Mouse (Mus musculus) CH12.LX (cell line): ENCODE data around the gene Plcb1.

Source experiments
- HCFC1 ChIP-seq: IDR thresholded peaks from 2 replicates; pipeline ENCODE4 v1.6.1; 2012; ENCODE audit warnings: low read depth, mild to moderate bottlenecking, inconsistent platforms, low read length, improper control_type of control experiment
- ZNF384 ChIP-seq: IDR thresholded peaks from 2 replicates; pipeline ENCODE4 v1.6.1; 2012; ENCODE audit warnings: low read depth, low read length, improper control_type of control experiment, inconsistent platforms

GRCm38 (mm10) chr2:135492777-135493176 is 706.9 kb downstream of the Plcb1 start:
- no peak for TF ChIP-seq ZNF384
- TF ChIP-seq HCFC1, result no peak
